ENCODE assay signal across 12 mouse cellular contexts in genomic region chr9:65603401-65604102, GRCm38 (mm10). TPM values are rescaled to one million over a fixed set of nuclear protein-coding genes. Genes with fewer than 3 reads are reported as not detected.
DNase-seq lines count a peak whose midpoint lies in the region; ATAC-seq and TF ChIP-seq lines count a peak whose summit lies in the region.
"Had no signal": no experiment of that assay in that cellular context is flagged by ENCODE, and none has a peak within 500 bp of the region (broad histone marks: within the 10 kb centered on the region; RNA-seq: fewer than 3 reads in every experiment).

No protein-coding gene starts in this region.

- H3K9ac ChIP-seq in liver, adult 2 months (ENCODE audit: low read depth, low read length), result no peak overlapping the region
- no peak overlapping the region for H3K9ac ChIP-seq in liver, embryonic 11.5 days (ENCODE audit: low read depth, low read length)
- H3K9ac ChIP-seq in forebrain, embryonic 12.5 days, result no peak overlapping the region
- H3K9ac ChIP-seq: heart, embryonic 12.5 days; limb, embryonic 15.5 days had no signal

- peak; percentile 14 to 38 for DNase-seq in cerebellum, postnatal 14 days
- no peak for DNase-seq in liver, adult 2 months (ENCODE audit: extremely low read depth, low read depth, low spot score)
- no peak for DNase-seq in liver, embryonic 11.5 days (ENCODE audit: low spot score)
- DNase-seq in ZHBTc4 (ENCODE audit: low read depth, low spot score), result peak; percentile 76
- no peak for DNase-seq in gastrocnemius, postnatal 36 days
- DNase-seq: thymus, postnatal 25 days had no signal

- ATAC-seq in cerebellum, adult (ENCODE audit: insufficient number of reproducible peaks, low FRiP score, low TSS enrichment), result no peak
- ATAC-seq in liver, embryonic 11.5 days (replicated peaks; ENCODE audit: low FRiP score), result no peak
- 0 out of 2 replicates have a peak, but pooled peaks have one; percentile 37 for ATAC-seq in megakaryocyte progenitor cell, adult 5-6 weeks (replicated peaks; ENCODE audit: poor library complexity)
- no peak for ATAC-seq in forebrain, embryonic 12.5 days (ENCODE audit: low FRiP score)

- no peaks in the 10 kb centered on the region; the same call in 1 of the 2 replicates for H3K4me1 ChIP-seq in liver, adult 2 months (ENCODE audit: control insufficient read depth, insufficient read depth, low read length)
- peaks cover 3% of the 10 kb centered on the region for H3K4me1 ChIP-seq in liver, embryonic 11.5 days (replicated peaks; ENCODE audit: control insufficient read depth, insufficient read depth, low read length)
- peaks cover 6% of the 10 kb centered on the region; the same call in 1 of the 2 replicates for H3K4me1 ChIP-seq in forebrain, embryonic 12.5 days

- H3K36me3 ChIP-seq in liver, adult 2 months (ENCODE audit: control insufficient read depth, insufficient read depth, low read length), result no peaks in the 10 kb centered on the region
- H3K36me3 ChIP-seq in liver, embryonic 11.5 days (ENCODE audit: control insufficient read depth, insufficient read depth, low read length), result no peaks in the 10 kb centered on the region
- no peaks in the 10 kb centered on the region for H3K36me3 ChIP-seq in forebrain, embryonic 12.5 days (replicated peaks)
- H3K36me3 ChIP-seq: heart, embryonic 12.5 days; limb, embryonic 15.5 days had no signal

- H3K79me2 ChIP-seq in liver, adult 2 months (ENCODE audit: control insufficient read depth, insufficient read depth, low read length), result no peaks in the 10 kb centered on the region

- WGBS in liver, adult 2 months, result 76% methylated on average over 8 of the region's 8 CpGs
- WGBS in liver, embryonic 11.5 days, result 60% methylated on average over 8 of the region's 8 CpGs
- 55% methylated on average over 8 of the region's 8 CpGs for WGBS in forebrain, embryonic 12.5 days

- intact Hi-C loops in gastrocnemius, postnatal 36 days (cut with DNase I), result loop anchor here (5.0 kb wide), 1 partner anchor 244 kb away; no protein-coding TSS in a partner anchor

- no peak overlapping the region for H3K27ac ChIP-seq in liver, adult 2 months (replicated peaks; ENCODE audit: insufficient read depth, low read depth, low read length)
- H3K27ac ChIP-seq in liver, embryonic 11.5 days (ENCODE audit: low read depth, low read length), result no peak overlapping the region
- no peak overlapping the region for H3K27ac ChIP-seq in forebrain, embryonic 12.5 days
- H3K27ac ChIP-seq: limb, embryonic 15.5 days had no signal

- peak; percentile 56 for TF ChIP-seq CTCF in liver, adult 2 months (IDR thresholded peaks at IDR 0.05; ENCODE audit: low read depth, low read length)

- no peak overlapping the region for H3K4me2 ChIP-seq in liver, embryonic 11.5 days
- H3K4me2 ChIP-seq in forebrain, embryonic 12.5 days, result no peak overlapping the region
- H3K4me2 ChIP-seq: heart, embryonic 12.5 days; limb, embryonic 15.5 days had no signal

- H3K9me3 ChIP-seq in liver, embryonic 11.5 days (ENCODE audit: control insufficient read depth, low read length), result no peaks in the 10 kb centered on the region
- H3K9me3 ChIP-seq in forebrain, embryonic 12.5 days, result no peaks in the 10 kb centered on the region
- H3K9me3 ChIP-seq: heart, embryonic 12.5 days; limb, embryonic 15.5 days had no signal

- TF ChIP-seq POLR2A in liver, adult 2 months (IDR thresholded peaks at IDR 0.05; ENCODE audit: extremely low read depth, insufficient read depth, low read length), result no peak

- no peaks in the 10 kb centered on the region for H3K27me3 ChIP-seq in liver, adult 2 months (ENCODE audit: control insufficient read depth, insufficient read depth, low read length)
- no peaks in the 10 kb centered on the region for H3K27me3 ChIP-seq in liver, embryonic 11.5 days (replicated peaks; ENCODE audit: control insufficient read depth, insufficient read depth, low read length)
- H3K27me3 ChIP-seq in forebrain, embryonic 12.5 days, result no peaks in the 10 kb centered on the region
- H3K27me3 ChIP-seq: heart, embryonic 12.5 days; limb, embryonic 15.5 days had no signal

- no peak overlapping the region for H3K4me3 ChIP-seq in liver, adult 2 months (ENCODE audit: insufficient read depth, low read depth, low read length)
- H3K4me3 ChIP-seq in liver, embryonic 11.5 days (ENCODE audit: low read depth, low read length), result no peak overlapping the region
- no peak overlapping the region for H3K4me3 ChIP-seq in forebrain, embryonic 12.5 days (replicated peaks)
- H3K4me3 ChIP-seq: heart, embryonic 12.5 days; limb, embryonic 15.5 days had no signal

RNA-seq across cellular contexts. Expression of gene Pif1, which starts 16.6 kb away (rescaled TPM):
- 0.20 TPM in 1 of 2 replicates, not detected in the other for total RNA-seq in liver, adult 2 months (2014; rRNA removed)
- polyA plus RNA-seq in liver, adult 2 months (2012; rRNA removed), result 0.04 TPM in 1 of 2 replicates, not detected in the other
- polyA plus RNA-seq in liver, embryonic 11.5 days (2014; fragmentation: Nextera tagmentation; extraction: Ambion mirVana), result 16.4 and 18.0 TPM in 2 replicates
- 8.1 and 8.4 TPM in 2 replicates for total RNA-seq in megakaryocyte progenitor cell, adult 5-6 weeks (2015)
- 12.0 and 14.5 TPM in 2 replicates for total RNA-seq in megakaryocyte progenitor cell, adult 5-6 weeks (2017)
- under 1 TPM in 1 of 2 experiments, not detected in 1; 0.92 TPM for total RNA-seq in gastrocnemius, postnatal 36 days (2021)
- 28.8 and 33.7 TPM in 2 replicates for polyA plus RNA-seq in forebrain, embryonic 12.5 days (2016; fragmentation: Nextera tagmentation; extraction: Ambion mirVana)
- total RNA-seq: monocyte, adult 5-6 weeks had no signal

RNA-seq across cellular contexts. Expression of gene Plekho2, which starts 23.7 kb away (rescaled TPM):
- total RNA-seq in liver, adult 2 months (2014; rRNA removed), result 1.4 and 2.2 TPM in 2 replicates
- 2.9 and 5.4 TPM in 2 replicates for polyA plus RNA-seq in liver, adult 2 months (2012; rRNA removed)
- polyA plus RNA-seq in liver, embryonic 11.5 days (2014; fragmentation: Nextera tagmentation; extraction: Ambion mirVana), result 29.5 and 30.3 TPM in 2 replicates
- total RNA-seq in megakaryocyte progenitor cell, adult 5-6 weeks (2015), result 17.9 and 19.0 TPM in 2 replicates
- total RNA-seq in megakaryocyte progenitor cell, adult 5-6 weeks (2017), result 12.8 and 15.3 TPM in 2 replicates
- 1 to 10 TPM; 5.2 to 5.9 TPM for total RNA-seq in gastrocnemius, postnatal 36 days (2021)
- 9.0 and 9.1 TPM in 2 replicates for polyA plus RNA-seq in forebrain, embryonic 12.5 days (2016; fragmentation: Nextera tagmentation; extraction: Ambion mirVana)

RNA-seq across cellular contexts. Expression of gene Rbpms2, which starts 25.9 kb away (rescaled TPM):
- 9.8 and 13.2 TPM in 2 replicates for total RNA-seq in liver, adult 2 months (2014; rRNA removed)
- 110 and 121 TPM in 2 replicates for polyA plus RNA-seq in liver, adult 2 months (2012; rRNA removed)
- polyA plus RNA-seq in liver, embryonic 11.5 days (2014; fragmentation: Nextera tagmentation; extraction: Ambion mirVana), result 34.8 and 36.5 TPM in 2 replicates
- 0.15 and 0.20 TPM in 2 replicates for total RNA-seq in megakaryocyte progenitor cell, adult 5-6 weeks (2015)
- 0.41 TPM in 1 of 2 replicates, not detected in the other for total RNA-seq in megakaryocyte progenitor cell, adult 5-6 weeks (2017)
- 1 to 10 TPM; 1.7 to 1.9 TPM for total RNA-seq in gastrocnemius, postnatal 36 days (2021)
- polyA plus RNA-seq in forebrain, embryonic 12.5 days (2016; fragmentation: Nextera tagmentation; extraction: Ambion mirVana), result 9.9 and 10.5 TPM in 2 replicates

Comparison
In these comparisons a context has a peak if more than half of its experiments do, and no peak if none do; other contexts are left out.
1. DNase-seq: peak in cerebellum, postnatal 14 days (2 of 2) and ZHBTc4 (single experiment); none in liver, adult 2 months (single experiment), liver, embryonic 11.5 days (single experiment) and gastrocnemius, postnatal 36 days (0 of 2).